Mouse (Mus musculus) spleen, embryonic (tissue): Measurements from ENCODE around the gene Sfmbt2.

Experiments
- CTCF ChIA-PET: fragments of 350-600 bp; sonication (Branson Sonifier 250); formaldehyde crosslinking; loops from one replicate; lab custom pipeline; 2022; lab: Charles Lee

Sfmbt2 gene

GRCm38 (mm10) chr2:10558816-10559215 is 188.5 kb downstream of the Sfmbt2 start:
- CTCF ChIA-PET = no interaction called here

GRCm38 (mm10) chr2:10565491-10565890 is 195.2 kb downstream of the Sfmbt2 start:
- CTCF ChIA-PET = no interaction called here

GRCm38 (mm10) chr2:10569392-10569791 is 199.1 kb downstream of the Sfmbt2 start:
- CTCF ChIA-PET = no interaction called here

- CTCF ChIA-PET = no interaction called here
These were observed 202.0 kb downstream of the Sfmbt2 start for GRCm38 (mm10) chr2:10572311-10572710.

- CTCF ChIA-PET = no interaction called here
These were observed 205.8 kb downstream of the Sfmbt2 start for GRCm38 (mm10) chr2:10575962-10576740.

GRCm38 (mm10) chr2:10582673-10583072 is 212.4 kb downstream of the Sfmbt2 start:
- CTCF ChIA-PET = no interaction called here

- CTCF ChIA-PET = no interaction called here
These were observed 212.8 kb downstream of the Sfmbt2 start for GRCm38 (mm10) chr2:10583103-10583502.

- CTCF ChIA-PET = no interaction called here
These were observed 221.0 kb downstream of the Sfmbt2 start for GRCm38 (mm10) chr2:10591310-10591709.

GRCm38 (mm10) chr2:10615500-10615899 is 245.2 kb downstream of the Sfmbt2 start:
- CTCF ChIA-PET = no interaction called here
